Mouse (Mus musculus) retina, postnatal 1 day (tissue): ENCODE data around the gene Rcor2.

Source experiments
- DNase-seq: peaks from one replicate; pipeline ENCODE4 v3.0.0-alpha.2; 2012

Rcor2 gene

GRCm38 (mm10) chr19:7267091-7267741 is at the start of gene Rcor2:
TSS of gene Rcor2 (plus strand) at chr19:7267325.
- peak; percentile 96 for DNase-seq

DNA sequence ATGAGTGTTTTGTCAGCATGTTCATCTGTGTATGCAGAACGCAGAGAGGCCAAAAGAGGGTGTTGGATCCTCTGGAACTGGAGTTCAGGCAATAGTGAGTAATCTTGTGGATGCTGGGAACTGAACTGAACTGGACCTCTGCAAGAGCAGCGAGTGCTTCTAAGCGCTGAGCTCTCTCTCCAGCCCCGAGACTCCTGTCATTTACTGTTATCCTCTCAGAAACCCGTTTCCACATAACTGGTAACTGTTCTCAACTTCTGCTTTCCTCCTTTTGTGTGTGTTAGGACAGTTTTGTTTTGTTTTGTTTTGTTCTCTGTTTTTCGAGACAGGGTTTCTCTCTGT is 49.2 kb upstream of the Rcor2 start:
- DNase-seq = no peak

GRCm38 (mm10) chr19:7218753-7219152 is 48.4 kb upstream of the Rcor2 start:
- DNase-seq = no peak

DNA sequence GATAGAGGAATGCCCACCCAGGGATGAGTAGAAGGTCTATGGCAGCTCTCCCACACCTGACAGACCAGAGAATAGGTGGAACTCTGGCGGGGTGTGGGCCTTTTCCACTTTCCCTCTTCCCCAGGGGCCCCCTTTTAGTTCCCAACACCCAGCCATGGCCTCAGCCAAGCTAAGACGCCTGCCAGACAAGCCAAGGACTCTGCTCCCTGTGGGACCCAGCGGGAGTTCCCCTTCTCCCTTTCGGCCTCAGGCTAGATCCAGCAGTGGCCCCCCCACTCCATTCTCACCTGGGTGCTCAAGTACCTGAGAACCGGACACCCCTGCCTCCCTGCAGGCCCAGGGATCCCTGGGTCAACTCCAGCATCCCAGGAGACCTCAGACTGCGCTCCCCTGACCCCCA is 44.9 kb upstream of the Rcor2 start:
- DNase-seq = no peak

DNA sequence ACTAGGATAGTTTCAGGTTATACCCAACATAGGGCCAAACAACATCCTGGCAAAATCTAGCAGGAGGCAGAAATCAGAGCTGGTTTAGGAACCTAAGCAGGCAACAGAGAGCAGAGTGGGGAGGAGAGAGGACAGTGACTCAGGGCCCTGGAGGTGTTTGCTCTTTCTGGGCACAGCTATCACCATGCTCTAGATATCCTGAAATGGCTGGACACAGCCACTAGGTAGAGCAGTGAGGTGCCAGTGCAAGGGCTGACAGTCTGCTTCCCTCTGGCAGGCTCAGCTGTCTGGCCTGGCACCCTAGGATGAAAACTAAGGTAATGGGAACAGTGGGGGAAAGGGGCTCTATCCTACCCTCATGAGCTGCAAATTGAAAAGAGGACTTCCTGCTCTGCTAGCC is 43.6 kb upstream of the Rcor2 start:
- DNase-seq = no peak

- DNase-seq = no peak
Measured at GRCm38 (mm10) chr19:7224253-7224652, 42.9 kb upstream of the Rcor2 start.

- no peak for DNase-seq
Measured at GRCm38 (mm10) chr19:7225096-7225690, 41.9 kb upstream of the Rcor2 start.

GRCm38 (mm10) chr19:7226511-7226914 is 40.6 kb upstream of the Rcor2 start:
- no peak for DNase-seq

DNA sequence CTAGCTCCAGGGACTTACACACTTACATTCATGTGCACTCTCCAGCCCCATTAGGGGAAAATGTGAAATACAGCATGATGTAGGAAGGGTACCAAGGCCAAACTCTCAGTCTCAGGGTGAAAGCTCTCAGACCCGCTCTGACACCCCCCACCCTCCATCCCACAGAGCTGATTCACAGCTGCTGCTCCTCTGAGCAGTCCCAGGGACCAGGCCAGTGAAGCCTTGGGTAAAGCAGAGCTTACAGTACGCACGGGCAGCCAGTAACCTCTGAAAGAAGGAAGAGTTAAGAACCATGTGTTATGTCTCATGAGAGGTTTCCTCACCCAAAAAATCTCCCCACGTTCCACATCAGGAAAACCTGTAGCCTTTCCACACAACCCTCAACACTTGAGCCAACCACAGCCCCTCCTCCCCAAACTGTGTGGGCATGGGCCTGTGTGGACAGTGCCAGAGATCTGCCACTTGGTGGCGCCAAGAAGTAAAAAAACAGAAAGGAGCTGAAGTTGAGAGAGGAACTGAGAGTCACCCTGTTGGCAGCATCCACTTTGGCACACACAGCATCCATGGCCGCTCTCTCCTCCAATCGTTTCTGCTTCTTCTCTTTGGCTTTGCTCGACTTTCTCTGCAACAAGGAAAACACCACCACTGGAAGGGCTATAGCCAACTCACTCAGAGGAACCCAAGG is 32.4 kb upstream of the Rcor2 start:
- peak; percentile 88 for DNase-seq

DNA sequence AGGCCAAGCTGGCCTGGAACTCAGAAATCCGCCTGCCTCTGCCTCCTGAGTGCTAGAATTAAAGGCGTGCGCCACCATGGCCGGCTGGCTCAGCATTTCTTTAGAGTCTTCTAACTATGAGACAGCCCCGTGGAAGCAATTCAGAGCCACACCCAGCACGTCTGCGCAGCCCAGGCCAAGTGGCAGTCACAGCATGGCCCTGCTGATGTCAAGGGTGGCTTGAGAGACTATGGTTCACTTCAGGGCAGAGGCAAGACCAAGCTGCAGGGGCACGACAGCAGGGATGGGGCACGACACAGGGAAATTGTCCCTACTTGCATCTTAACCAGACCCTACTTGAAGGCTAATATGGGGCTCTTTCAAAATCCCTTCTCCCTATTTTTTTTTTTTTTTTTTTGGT is 31.7 kb upstream of the Rcor2 start:
- DNase-seq = no peak

- DNase-seq = no peak
Measured at GRCm38 (mm10) chr19:7236011-7236410, 31.1 kb upstream of the Rcor2 start.

DNA sequence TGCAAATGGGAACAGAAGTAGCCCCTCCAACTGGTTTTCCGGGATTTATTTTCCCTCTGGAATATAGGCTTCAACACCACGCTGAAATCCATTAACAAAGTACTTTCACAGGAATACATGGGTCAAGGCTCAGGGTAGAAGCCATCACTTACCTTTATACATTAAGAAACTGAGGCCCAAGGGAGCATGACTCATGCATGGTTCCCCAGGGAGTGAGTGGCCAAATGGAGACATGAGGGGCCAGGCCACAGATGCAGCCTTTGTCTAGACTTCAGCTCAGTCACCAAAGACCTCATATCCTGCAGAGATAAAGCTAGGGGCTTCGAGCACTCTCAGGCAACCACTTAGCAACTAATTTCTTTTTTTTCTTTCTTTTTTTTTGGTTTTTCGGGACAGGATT is 30.4 kb upstream of the Rcor2 start:
- no peak for DNase-seq

DNA sequence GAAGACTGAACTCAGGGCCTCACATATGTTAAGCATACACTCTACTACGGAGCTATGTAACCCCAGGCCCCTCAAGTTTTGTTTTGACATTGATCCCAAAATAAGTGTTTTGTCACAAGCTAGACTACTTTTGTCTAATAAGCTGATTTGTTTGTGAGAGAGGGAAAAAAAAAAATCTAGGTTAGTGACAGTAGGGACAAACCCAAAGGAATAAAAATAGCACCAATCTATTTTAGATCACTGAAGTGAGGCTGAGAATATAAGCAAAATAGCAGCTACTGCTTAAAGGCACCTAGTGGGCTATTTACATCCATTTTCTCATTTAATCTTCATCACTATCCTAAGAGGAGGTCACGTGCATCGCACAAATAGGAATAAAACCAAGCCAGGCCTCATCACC is 27.6 kb upstream of the Rcor2 start:
- DNase-seq = no peak

DNA sequence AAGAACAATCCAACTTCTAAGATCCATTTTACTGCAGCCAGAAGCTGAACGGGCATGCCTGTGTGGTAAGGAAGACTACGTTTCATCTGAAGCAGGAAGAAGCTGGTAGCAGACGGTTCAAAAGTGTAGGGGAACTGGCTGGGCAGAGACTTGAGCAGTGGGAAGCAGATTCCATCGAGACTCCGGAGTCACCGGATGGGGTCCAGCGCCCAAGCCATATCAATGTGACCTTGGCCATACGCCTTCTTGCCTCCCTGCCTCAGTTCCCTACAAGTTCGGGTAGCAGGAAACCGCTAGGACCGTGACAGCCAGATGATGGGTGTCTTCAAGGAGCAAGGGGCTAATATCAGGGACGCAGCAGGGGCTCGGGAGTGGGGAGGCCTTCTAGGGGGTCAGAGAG is 26.8 kb upstream of the Rcor2 start:
- no peak for DNase-seq

DNA sequence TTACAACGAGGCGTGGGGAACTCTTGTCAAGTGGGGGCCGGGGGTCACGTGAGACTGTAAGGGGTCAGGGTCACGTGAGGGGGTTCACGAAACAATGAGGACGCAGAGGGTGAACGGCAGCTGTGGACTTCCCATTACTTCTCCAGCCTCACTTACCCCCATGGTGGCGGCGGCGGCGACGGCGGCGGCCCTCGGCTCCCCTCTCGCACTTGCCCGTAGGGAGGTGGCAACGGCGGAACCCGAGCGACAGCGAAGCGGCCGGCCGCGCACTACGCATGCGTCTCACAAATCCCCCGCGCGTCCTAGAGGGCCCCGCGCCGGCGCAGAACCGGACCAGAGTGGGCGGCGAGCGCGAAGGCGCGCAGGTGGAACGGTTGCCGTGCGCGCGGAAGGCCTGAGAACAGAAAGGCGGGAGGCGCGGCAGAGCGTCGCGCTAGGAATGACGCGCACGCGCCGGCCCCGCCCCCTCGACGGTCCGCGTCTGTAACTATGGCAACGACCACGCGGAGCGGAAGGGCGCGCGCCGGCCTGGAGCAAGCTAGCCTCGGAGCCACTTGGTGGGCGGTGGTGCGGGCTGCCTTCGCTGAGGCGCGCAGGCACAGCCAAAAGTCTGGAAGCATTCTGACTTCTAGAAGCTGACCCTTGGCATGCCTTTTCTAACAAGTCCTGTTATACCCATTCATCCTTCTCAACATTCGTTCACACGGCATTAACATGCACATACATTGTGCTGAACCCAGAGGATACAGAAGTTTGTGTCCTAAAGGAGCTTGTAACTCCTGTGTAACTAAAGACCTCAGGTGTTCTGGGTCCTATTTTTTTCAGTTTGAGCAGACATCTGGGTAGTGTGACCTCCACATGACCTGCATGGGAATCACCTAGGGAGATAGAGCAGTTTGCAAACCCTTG is 26.1 kb upstream of the Rcor2 start, which contains the start of gene Naa40:
Naa40 (minus strand) TSS at position 402 of the 909 bp plus-strand sequence.
- peak; percentile 98 for DNase-seq

- DNase-seq = no peak
Measured at GRCm38 (mm10) chr19:7246021-7246420, 21.1 kb upstream of the Rcor2 start.

GRCm38 (mm10) chr19:7257881-7258280 is 9.2 kb upstream of the Rcor2 start:
- no peak for DNase-seq

GRCm38 (mm10) chr19:7261476-7261875 is 5.6 kb upstream of the Rcor2 start:
- no peak for DNase-seq

DNA sequence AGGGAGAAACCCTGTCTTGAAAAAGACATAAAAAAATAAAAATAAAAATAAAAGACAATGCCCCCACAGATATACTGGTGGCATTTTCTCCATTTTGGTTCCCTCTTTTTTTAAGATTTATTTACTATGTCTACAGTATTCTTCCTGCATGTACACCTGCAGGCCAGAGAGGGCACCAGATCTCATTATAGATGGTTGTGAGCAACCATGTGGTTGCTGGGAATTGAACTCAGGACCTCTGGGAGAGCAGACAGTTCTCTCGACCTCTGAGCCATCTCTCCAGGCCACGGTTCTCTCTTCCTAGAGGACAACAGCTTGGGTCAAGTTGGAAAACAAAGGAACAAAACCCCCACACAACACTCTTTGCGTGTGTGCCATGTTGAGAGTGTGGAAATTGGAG is 5.2 kb upstream of the Rcor2 start:
- DNase-seq = no peak

DNA sequence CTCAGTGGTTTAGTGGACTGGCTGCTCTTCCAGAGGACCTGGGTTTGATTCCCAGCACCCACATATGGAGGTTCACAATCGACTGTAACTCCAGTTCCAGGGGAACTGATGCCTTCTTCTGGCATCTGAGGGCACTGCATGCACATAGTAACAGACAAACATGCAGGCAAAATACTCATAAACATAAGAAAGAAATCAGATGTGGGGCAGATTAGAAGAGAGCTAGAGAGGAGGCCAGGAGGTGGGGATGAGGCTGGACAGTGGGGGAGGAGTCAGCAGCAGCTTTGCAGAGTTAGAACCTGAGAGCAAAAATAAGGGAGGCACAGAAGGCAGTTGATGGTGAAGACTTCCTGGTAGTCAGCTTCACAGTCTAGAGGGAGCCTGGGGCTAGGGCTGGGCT is 4.5 kb upstream of the Rcor2 start:
- no peak for DNase-seq

- DNase-seq = peak; percentile 83
Measured at GRCm38 (mm10) chr19:7264088-7264765, 2.9 kb upstream of the Rcor2 start.

DNA sequence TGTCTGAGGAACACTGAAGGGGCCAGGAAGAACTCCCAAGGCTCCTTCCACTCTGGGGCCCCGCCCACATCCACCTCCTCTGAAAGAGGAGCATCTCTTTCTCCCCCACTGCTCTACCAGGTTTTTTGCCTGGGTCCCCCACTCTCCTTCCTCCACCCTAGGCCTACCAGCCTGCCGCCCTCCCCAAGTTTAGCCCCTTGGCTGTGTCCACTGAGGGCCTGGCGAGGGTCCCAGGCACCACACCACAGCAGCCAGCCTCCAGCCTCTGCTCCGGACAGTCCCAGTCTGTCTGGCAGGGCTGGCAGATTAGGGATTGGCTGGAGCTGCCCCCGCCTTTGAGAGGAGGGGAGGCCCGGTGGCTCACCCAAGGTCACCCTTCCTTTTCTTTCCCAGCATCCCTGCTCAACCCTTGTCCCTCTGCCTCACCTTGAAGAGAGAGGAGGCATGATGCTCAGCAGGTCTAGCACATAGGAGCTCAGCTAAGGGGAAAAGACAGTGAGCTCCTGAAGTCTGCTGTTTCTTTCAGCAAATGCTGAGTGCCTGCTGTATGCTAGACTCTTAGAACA is 2.3 kb upstream of the Rcor2 start:
- peak; percentile 59 for DNase-seq
